Mouse (Mus musculus) thymus, postnatal 14 days (tissue): Measurements from ENCODE around the gene Zfyve16.

Source experiments
- DNase-seq: peaks from one replicate; pipeline ENCODE4 v3.0.0; 2021

The Zfyve16 gene

GRCm38 (mm10) chr13:92530721-92531211 lies at the start of gene Zfyve16:
TSS of gene Zfyve16 (minus strand) at chr13:92530868.
- peak; percentile 95 for DNase-seq

DNA sequence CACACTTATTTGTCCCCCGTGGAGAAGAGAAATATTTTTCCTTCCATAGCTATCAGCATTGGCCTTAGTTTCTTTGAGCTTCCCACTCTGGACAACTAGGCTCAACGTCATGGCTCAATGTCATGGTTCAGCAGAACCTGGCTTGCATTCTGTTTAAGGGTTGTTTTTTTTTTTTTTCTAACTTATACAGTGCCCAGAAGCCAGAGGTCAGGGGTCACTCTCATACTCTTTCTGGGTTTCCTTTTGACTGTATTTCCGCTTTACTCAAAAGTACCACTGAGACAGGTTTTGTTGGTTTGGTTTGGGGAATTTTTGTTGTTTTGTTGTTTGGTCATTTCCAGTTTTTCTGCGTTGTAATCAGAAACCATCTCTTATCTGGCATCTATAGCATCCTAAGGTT lies 47.5 kb upstream of the Zfyve16 start:
- DNase-seq: no peak

DNA sequence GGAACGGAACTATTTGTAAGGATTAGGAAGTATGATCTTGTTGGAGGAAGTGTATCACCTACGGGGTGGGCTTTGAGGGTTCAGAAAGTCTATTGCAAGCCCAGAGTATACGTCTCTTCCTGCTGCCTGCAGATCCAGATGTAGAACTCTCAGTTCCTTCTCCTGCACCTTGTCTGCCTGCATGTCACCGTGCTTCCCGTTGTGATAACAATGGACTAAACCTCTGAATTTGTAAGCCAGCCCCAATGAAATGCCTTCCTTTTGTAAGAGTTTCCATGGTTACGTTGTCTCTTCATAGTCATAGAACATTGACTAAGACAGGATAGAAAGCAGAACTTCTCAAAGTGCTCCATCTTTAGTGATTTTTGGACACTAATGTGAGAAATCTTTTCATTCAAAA lies 46.0 kb upstream of the Zfyve16 start:
- no peak for DNase-seq

- no peak for DNase-seq
These were observed 45.4 kb upstream of the Zfyve16 start, which contains the start of gene Spz1 for GRCm38 (mm10) chr13:92576072-92576471. TSS of gene Spz1 (minus strand) at chr13:92576172.

GRCm38 (mm10) chr13:92559429-92559828 lies 28.8 kb upstream of the Zfyve16 start:
- DNase-seq: no peak

DNA sequence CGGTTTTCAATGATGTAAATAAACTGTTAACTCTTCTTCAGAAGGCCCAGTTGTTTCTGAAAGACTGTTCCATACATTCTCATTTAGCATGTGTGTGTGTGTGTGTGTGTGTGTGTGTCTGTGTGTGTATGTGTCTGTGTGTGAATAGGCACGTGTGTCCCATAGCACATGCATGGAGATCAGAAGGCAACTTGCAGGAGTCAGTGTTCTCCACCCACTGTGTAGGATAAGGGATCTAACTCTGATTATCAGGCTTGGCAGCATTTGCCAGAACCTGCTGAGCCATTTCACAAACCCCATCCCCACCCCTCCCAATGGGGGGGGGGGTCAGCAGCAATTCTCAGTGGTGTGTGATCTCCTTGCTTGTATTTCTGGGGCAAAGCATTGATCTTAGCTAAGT lies 26.6 kb upstream of the Zfyve16 start:
- no peak for DNase-seq

GRCm38 (mm10) chr13:92556458-92557126 lies 25.9 kb upstream of the Zfyve16 start:
- no peak for DNase-seq

- DNase-seq: no peak
These were observed 16.4 kb upstream of the Zfyve16 start for GRCm38 (mm10) chr13:92547093-92547492.

GRCm38 (mm10) chr13:92540997-92541396 lies 10.3 kb upstream of the Zfyve16 start:
- no peak for DNase-seq

DNA sequence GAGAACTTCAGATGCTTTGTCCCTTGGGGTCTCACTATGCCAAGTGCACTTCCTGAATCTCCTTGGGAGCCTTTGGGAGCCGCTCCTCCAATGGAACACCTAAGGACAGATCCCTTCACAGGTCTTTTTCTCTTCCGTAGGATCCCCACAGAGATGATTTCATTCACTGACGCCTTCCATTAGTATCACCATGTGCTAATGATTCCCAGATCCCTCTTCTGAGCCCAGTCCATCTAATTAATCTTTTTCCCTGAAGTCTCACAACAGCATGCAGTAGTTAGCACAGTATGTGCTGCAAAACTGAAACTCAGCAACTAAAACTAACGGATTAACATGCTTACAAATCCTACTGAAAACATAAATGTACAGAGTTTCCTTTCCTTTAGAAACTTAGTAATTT lies 8.5 kb upstream of the Zfyve16 start:
- no peak for DNase-seq

DNA sequence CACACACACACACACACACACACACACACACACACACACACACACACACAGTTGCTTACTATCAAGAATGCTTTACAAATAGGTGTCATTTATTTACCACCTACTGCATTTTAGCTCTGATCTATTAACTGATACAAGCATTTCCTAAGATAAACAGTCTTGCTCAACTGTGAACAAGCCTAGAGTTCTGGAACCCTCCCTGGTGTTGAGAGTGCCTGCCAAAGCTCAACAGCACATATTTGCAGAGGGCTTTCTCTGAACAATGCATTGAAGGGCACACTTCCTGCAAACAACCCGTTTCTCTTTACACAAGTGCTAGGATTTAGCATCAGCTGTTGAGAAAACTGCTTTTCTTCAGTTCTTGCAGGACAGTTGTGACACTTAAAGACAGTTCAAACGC lies 3.1 kb upstream of the Zfyve16 start:
- no peak for DNase-seq

DNA sequence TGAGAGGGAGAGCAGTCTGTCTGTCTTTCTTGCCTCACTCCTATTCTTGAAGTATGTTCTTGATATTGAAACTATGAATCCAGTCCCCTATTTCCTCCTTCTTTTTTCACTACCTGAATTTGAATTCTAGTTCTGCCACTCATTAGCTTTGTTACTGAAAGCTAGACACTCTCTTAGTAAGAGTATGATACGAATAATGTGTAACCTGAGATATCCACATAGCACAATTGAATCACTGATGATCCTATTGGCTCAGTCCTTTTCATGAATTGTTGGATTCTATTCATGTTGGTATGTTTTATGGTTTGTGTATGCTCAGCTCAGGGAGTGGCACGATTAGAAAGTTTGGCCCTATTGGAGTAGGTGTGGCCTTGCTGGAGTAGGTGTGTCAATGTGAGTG lies 1.5 kb upstream of the Zfyve16 start:
- no peak for DNase-seq

- DNase-seq: no peak
These were observed 569 bp upstream of the Zfyve16 start for GRCm38 (mm10) chr13:92531237-92531636.

DNA sequence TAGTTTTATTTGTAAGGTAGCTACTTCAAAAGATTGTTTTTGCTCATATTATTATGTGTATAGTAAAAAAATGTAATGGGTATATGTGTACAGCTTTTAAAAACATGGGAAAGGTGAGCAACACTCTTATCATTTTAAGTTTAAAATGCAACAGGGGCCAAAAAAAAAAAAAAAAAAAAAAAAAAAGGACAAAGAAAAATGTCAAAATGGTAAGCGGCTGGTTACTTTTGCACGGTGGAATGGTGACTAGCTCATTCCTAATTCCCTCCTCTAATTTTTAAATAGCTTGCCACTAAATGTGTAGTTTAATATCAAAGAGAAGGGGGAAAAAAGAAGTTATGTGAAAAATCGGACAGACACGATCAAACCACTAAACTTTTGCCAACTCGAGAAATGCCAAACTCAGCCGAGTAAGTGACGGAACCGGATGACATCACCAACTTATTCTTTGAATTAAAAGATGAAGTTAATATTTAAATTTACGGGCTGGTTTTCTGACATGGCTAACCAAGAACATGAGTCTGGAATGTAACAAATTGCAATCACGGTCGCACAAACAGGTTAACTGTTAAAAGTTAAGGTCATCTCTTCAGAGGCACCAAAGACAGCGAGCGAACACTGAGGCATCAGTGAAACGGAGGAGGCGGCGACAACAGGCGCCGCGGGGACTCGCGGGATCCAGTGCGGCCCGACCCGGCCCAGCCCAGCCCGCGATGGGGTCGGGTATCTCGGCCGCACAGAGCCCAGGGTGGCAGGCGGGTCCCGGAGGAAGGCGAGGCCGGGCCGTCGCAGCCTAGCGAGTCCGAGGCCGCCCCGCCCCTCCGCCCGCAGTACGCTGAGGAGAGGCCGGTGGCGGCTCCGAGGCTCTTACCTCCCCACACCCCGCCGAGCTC lies 594 bp downstream of the Zfyve16 start:
- no peak for DNase-seq

DNA sequence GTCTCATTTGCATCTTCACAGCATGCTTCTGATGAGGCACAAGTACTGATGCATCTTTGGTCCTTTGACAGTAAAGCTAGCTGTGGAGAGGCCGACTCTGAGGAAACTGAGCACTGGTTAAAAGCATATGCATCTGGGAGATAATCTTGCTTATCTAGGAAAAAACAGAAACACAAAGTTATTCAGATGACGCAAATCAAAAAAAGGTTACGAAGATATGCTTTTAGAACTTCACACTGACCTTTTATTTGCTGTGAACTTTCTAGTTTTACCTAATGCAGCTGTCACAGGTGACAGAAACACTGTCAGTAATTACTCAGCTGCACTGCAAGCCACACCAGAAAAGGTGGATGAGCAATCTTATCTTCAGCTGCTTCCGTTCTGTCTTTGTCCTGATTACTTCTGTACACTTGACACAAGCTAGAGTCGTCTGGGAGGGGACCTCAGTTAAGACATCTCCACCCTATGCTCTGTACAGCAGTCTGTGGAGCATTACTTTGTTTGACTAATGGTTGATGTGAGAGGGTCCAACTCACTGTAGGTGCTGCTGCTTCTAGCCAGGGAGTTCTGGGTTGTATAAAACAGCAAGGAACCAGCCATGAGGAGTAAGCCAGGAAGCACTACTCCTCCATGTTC lies 7.4 kb downstream of the Zfyve16 start:
- peak; percentile 14 for DNase-seq

DNA sequence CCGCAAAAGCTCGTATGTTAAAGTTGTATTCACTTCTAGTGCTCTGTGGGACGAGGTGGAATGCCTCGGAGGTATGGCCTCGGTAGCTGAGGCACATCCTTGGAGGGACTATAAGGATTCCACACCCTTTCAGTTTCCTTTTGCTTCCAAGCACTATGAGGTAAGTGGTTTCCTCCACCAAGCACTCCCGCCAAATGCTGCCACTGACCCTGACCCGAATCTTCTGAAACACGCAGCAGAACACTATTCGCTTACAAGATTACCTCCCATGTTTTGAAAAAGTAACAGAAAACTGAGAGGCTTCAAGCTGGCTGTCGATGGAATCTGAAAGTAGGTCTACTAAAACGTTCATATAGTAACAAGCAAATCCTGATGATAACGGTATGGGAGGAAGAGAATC lies 25.8 kb downstream of the Zfyve16 start:
- DNase-seq: no peak

DNA sequence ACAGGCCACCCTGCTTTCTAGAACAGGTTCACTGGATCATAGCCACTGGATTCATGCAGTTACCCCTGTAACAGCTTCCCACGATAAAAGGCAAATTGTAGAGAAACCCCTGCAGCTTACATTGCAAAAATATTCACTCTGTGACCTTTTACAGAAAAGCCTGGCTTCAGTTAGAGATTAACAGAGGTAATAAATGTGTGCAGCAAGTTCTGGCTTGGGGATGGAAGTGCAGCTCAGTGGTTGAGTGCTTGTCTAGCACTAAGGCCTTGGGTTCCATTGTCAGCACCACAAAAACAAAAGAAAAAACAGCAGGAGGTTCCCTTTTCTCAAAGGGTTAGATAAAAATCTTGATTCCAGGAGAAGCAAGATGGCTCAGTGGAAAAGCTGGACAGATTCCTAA lies 38.7 kb downstream of the Zfyve16 start:
- no peak for DNase-seq

DNA sequence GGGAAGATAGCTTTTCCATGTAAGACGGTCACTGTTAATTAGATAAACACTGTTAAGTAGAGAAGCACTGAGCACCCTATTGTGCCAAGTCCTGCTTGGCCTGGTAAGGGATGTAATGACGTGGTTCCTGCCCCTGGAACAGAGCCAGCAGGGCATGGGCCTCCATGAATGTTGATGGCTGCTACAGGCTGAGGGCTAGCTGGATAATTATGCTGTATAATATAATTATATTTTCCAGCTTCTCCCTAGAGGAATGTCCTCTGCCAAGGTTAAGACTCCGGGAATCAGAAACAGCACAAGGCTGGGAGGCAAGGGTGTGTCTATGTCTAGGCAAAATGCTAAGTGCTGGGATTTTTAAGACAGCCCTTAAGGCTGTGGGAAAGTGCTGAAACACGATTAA lies 39.9 kb downstream of the Zfyve16 start:
- DNase-seq: no peak

- DNase-seq: peak; percentile 96
These were observed 46.7 kb downstream of the Zfyve16 start, which contains the start of gene Fam151b for GRCm38 (mm10) chr13:92483852-92484463. TSS of gene Fam151b (minus strand) at chr13:92484015.

- peak; percentile 70 for DNase-seq
These were observed 47.3 kb downstream of the Zfyve16 start for GRCm38 (mm10) chr13:92483348-92483747.

- no peak for DNase-seq
These were observed 60.5 kb downstream of the Zfyve16 start for GRCm38 (mm10) chr13:92470151-92470550.

DNA sequence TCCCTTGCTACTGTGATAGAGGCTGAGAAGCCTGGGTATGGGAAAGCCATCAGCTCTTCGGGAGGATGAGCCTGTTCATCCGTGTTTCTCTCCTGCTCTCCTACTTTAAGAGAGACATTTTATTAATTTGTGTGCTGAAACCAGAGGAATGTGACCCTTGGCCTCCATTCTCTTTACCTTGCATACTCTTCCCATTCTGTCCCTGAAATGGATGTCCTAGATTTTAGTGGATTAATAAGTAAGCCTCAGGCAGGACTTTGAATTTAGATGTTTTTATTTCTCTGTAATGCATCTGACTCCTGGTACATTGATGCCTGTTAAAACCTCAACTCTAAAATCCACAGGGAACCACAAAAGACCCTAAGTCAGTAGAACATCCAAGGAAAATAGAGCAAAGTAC lies 61.3 kb downstream of the Zfyve16 start:
- DNase-seq: no peak

DNA sequence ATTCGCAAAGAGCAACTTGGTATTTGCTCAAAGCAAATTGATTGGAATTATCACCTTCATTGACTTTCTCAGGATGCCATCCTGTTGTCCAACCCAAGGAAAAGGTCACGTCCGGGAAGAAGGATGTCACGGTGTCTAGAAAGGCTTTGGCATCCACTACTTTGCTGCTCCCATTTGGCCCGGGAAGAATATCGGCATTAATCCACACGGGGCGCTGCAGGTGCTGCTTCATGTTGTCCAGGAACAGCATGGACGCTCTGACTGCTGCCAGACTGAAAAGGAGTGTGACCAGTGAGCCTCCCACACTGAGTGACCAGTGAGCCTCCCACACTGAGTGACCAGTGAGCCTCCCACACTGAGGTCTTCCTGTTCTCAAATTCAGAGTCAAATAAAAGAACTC lies 62.8 kb downstream of the Zfyve16 start:
- no peak for DNase-seq
